Mouse (Mus musculus) neural tube, postnatal 0 days (tissue): ENCODE data around the gene Itga9. TPM values are rescaled to one million over a fixed set of nuclear protein-coding genes. Genes with fewer than 3 reads are reported as not detected.

Source experiments
- polyA plus RNA-seq: library from polyadenylated mRNA; unstranded; fragments of >200 nt; fragmentation: Nextera tagmentation; extraction: Ambion mirVana; gene quantifications from 2 replicates; pipeline ENCODE4 v1.2.1, GENCODE M21; 2015

Gene Itga9
- 3.7 and 3.8 TPM in 2 replicates for polyA plus RNA-seq

DNA sequence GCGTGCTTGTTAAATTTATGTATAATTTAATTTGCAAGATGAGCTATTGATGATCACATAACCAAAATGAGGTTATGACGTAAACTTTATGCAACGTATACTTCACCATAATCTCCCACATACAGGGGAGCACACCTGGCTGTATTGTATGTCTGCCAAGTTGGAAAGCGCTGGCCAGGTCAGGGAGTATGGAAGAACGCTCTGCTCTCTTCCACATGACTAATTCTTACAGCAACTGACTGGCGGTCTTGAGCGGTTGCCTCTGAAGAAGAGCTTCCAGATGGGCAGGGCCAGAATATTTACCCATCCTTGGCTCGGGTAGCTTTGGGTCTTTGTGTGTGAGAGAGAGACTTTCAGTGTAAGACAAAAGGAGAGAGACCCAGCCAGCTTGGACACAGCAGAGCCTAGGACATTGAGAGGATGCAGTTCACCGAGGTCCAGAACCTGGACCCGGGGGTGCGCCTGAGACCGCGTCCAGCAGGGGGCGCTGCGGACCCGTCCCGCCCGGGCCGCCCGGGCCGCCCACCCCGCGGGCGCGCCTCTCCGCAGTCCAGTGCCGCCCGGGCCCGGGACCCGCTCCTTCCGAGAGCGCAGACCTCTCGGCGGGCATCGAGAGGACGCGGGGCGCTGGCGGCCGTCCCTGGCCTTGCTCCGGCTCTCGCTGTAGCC lies at the start of gene Itga9:
Gene Itga9, plus strand, starts transcription at position 543 of the 669 bp plus-strand sequence.

DNA sequence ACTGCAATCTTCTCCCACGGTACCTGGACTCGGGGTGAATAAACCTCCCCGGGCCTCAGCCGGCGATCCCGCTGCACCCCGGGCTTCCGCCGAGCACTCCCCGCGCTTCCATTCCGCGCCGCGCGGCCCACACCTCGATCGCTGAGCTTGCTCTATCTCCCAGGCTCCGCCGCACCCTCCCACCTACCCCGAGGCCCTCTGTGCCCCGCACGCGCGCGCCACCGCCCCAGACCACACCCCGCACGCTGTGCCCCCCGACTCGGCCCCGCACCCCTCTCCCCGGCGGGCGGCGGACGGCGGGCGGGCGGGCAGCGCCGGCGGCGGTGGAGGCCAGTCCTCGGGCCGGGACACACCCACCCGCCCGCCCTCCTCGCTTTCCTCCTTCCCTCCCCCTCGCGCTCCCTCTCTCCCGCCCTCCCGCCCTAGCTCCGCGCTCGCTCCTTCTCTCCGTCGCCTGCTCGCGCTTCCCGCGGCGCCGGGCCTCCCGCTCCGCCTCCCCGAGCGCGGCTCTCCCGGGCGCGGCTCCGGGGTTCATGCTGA lies 319.7 kb downstream of the Itga9 start, which contains the start of gene Ctdspl:
Gene Ctdspl, plus strand, starts transcription at position 343 of the 540 bp plus-strand sequence.

Other genes with a start within 250 kb of the Itga9 start
- gene Eomes, start 128.5 kb upstream of the Itga9 start, polyA plus RNA-seq: 0.05 TPM in 1 of 2 replicates, not detected in the other
- gene Golga4, start 100.4 kb upstream of the Itga9 start, polyA plus RNA-seq: 28.5 and 31.2 TPM in 2 replicates